Mouse (Mus musculus) monocyte, adult 2 months (primary cell): Measurements from ENCODE around the gene Mypop.

ENCODE experiments used
- DNase-seq, 2 experiments: peaks; one replicate each; pipeline ENCODE4 v3.0.0; 2022; ENCODE audit warnings: low spot score in 2 of 2, low read depth in 1 of 2

The Mypop gene

DNA sequence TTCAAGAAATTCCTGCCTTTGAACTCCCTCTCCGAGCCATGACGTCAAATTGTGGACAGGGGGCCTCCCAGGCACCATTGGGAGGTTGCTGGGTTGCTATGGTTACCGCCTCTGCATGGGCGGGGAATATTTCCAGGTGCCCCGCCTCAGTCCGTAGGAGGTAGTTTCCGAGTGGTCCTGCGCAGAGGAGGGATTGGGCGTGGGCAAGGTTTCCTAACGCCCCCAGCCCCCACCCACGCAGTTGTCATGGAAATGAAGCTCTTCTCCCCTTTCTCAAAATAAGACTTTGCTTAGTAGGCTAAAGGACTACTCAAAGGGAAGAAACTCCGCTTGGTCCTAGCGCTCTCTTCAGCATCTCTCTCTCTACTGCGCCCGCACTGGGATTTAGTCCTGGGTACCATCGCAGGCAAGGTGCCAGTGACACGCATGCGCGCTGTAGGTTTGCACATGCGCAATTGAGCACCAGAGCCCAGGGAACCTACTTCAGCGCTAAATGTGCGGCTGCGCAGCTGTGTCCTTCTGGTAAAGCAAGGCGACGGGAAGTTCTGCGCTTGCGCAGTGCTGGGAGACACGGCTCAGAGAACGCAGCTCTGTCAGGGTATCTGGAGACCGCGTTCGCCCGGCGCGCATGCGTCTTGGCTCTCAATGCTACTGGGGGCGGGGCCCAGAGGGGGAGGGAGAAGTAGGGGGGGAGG is at the start of gene Mypop:
Gene Mypop, plus strand, starts transcription at position 645 of the 695 bp plus-strand sequence.
- peak; percentile 92 to 94 for DNase-seq

GRCm38 (mm10) chr7:18942376-18942775 is 48.7 kb upstream of the Mypop start:
- DNase-seq, result no peak

GRCm38 (mm10) chr7:18942815-18943214 is 48.2 kb upstream of the Mypop start:
- DNase-seq, result no peak

GRCm38 (mm10) chr7:18948151-18948550 is 42.9 kb upstream of the Mypop start:
- DNase-seq, result no peak

DNA sequence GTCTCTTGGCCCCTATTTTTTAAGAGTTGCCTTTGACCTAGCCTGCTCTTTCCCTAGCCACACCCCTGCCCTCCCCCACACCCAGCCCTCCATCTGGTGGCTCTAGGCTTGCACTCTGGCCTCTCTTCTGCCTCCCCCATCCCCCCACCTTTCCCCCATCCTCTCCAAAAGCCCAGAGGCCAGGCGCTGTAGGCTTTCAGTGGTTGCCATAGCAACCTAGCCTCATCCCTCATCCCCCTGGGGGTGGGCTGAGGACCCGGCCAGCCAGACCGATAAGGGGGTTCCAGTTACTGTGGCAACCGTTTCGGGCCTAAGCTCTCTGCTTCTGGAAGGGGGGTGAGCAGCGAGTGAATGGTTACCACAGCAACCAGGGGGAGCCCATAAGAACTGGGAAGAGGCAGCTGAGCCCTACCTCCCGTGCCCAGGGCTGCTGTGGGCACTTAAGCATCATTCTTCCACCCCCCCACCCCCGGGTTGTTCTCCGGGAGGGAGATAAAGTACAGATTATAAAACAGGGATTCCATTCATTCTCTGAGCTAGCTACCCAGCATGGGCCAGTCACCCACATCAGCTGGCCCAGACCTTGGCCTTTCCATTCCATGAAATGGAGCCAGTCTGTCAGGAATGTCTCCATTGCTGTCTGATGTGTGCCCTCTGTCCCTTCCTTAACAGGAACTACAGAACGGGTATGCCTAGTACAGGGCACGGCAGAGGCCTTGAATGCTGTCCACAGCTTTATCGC is 41.1 kb upstream of the Mypop start:
- DNase-seq, result no peak

DNA sequence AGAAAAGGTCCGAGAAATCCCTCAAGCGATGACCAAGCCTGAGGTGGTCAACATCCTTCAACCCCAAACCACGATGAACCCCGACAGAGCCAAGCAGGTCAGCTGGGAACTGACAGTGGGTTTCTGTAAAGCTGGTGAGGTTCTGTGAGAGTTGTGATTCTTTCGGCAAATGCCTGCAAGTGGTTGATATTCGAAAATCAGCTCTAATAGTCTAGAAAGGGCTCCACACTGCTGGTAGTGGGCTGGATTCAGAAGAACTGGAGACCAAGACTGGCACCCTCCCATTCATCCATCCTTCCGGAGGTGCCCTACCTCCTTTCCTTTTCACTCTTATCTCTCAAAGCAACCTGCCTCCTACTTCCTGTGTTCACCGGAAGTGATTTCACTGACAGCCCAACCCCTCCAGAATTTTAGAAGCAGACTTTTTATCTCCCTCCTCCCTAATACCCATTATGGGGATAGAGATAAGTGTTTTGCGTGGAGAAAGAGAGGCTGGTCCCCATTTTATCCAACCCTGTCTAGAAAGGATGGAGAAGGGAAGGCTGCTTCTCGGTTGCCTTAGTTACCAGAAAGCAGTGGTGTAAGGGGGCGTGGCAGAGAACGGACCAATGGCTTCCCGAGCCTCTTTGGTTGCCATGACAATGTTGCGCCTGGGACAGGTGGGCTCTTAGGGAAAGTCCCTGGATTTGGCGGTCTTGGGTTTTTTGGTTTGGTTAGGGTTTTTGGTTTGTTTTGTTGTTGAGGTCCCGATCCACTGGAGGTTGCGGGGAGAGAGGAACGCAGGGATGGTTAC is 40.3 kb upstream of the Mypop start:
- no peak for DNase-seq

DNA sequence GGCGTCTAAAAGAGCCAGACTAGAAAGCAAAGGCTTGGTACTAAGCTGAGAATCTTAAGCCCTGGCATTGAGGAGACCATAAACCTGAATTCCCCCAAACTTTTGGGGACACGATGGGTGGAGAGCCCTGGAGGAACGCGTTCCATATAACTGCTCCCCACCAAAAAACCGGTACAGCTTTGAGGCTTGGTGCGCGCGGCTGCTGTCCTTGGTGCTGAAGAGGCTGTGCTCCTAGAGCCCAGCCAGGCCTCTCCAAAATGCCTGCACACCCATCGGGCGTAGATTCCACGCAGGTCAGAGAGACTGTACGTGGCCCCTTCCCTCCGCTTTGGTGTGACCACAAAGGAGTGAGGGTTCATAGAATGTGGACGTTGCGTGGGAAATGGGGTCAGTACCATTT is 39.6 kb upstream of the Mypop start:
- DNase-seq, result no peak

DNA sequence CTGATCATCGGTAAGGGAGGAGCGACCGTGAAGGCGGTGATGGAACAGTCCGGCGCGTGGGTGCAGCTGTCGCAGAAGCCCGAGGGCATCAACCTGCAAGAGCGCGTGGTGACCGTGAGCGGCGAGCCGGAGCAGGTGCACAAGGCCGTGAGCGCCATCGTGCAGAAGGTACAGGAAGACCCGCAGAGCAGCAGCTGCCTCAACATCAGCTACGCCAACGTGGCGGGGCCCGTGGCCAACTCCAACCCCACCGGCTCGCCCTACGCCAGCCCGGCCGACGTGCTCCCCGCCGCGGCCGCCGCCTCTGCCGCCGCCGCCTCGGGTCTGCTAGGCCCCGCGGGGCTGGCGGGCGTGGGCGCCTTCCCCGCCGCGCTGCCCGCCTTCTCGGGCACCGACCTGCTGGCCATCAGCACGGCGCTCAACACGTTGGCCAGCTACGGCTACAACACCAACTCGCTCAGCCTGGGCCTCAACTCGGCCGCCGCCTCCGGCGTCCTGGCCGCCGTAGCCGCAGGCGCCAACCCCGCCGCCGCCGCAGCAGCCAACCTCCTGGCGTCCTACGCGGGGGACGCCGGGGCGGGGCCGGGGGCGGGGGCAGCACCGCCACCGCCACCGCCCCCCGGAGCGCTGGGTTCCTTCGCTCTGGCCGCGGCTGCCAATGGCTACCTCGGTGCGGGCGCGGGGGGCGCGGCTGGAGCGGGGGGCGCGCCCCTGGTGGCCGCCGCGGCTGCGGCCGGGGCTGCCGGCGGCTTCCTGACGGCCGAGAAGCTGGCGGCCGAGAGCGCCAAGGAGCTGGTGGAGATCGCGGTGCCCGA is 33.3 kb upstream of the Mypop start:
- DNase-seq, result no peak

- DNase-seq, result no peak
These were observed 32.7 kb upstream of the Mypop start for GRCm38 (mm10) chr7:18958384-18958766.

DNA sequence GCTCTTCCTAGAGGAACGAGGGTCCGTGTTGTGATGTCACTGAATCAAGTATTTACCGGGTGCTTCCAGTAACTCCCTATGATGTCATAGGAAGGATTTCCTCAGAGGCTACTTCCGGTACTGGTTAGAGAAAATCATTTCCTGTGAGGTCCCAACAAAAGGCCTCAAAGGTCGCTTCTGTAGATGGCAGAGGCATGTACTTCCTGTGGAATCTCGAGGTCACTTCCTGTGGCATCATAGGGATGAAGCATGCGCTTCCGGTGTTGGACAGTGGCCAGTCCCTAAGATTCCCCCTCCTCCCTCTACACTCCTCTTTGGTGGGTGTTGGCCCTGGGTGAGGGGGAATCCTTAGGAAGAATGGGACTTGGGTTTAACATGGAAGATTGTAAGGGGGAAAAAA is 31.6 kb upstream of the Mypop start:
- no peak for DNase-seq

GRCm38 (mm10) chr7:18962171-18962792 is 28.8 kb upstream of the Mypop start:
- DNase-seq, result no peak

- DNase-seq, result no peak
These were observed 28.2 kb upstream of the Mypop start for GRCm38 (mm10) chr7:18962795-18963194.

DNA sequence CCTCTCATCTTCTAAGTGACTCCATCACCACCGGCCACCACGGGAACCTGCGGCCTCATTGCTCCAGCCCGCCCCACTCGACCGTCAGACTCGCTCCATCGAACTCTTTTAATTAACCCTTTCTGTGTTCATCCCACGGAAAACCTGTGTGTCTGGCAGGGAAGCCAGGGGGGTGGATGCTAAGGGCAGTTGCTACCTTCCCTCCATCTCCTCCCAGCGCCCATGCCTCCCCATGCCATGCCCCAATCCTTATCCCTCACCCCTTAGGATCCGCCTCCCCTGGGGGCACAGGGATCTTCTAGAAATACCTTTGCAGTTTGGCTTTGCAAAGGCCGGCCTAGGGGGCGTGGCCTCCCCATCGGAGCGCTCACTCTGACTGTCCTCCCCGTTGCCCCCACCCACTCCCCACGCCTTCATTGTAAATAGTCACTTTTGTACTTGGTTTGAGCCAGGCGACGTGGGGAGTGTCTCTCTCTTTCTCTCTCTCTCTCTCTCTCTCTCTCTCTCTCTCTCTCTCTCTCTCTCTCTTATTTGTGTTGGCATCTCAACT is 27.7 kb upstream of the Mypop start:
- no peak for DNase-seq

GRCm38 (mm10) chr7:18965312-18965711 is 25.7 kb upstream of the Mypop start:
- DNase-seq, result no peak

GRCm38 (mm10) chr7:18967603-18968002 is 23.4 kb upstream of the Mypop start:
- no peak for DNase-seq

- no peak for DNase-seq
These were observed 20.1 kb upstream of the Mypop start for GRCm38 (mm10) chr7:18970956-18971355.

DNA sequence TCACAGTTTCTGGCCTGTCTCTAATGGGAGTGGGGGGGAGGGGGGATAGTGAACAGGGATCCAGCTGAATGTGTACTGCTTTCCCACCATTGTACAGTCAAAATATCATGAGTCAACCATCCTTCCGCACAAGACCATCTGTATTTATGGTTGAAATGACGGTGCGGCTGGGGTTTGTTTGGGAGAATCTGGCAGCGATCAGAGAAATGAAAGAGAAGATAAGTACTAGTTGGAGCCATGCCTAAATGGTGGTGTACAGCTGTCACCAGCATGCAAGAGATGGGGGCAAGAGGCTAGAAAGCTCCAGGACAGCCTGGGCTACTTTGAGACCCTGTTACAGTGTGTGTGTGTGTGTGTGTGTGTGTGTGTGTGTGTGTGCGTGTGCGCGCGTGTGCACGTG is 12.7 kb upstream of the Mypop start:
- no peak for DNase-seq

- no peak for DNase-seq
These were observed 4.5 kb upstream of the Mypop start for GRCm38 (mm10) chr7:18986503-18986902.

- DNase-seq, result no peak
These were observed 3.9 kb upstream of the Mypop start, which contains the start of gene Nanos2 for GRCm38 (mm10) chr7:18987100-18987499. Nanos2 (plus strand) TSS chr7:18987400.

- no peak for DNase-seq
These were observed 3.3 kb upstream of the Mypop start for GRCm38 (mm10) chr7:18987747-18988146.
